Mouse (Mus musculus): ENCODE measurements around the gene Zfp358. TPM values are rescaled to one million over a fixed set of nuclear protein-coding genes. Genes with fewer than 3 reads are reported as not detected.
A peak's percentile ranks its signal among the peaks of the same experiment; 100 is the strongest.

Gene Zfp358
- total RNA-seq, 1 experiment = 7.1 TPM

DNA sequence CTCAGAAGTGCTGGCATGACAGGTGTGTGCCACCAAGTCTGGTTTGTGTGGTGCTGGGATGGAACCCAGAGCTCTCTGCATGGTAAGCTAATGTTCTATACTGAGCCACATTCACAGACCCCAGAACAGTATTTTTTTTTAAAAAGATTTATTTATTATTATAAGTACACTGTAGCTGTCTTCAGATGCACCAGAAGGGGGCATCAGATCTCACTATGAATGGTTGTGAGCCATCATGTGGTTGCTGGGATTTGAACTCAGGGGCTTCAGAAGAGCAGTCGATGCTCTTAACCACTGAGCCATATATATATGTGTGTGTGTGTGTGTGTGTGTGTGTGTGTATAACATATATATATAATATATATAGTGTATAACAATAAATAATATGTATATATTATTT is 24.1 kb upstream of the Zfp358 start:
- in situ Hi-C loops (cut with MboI; ENCODE audit: low sequenced_read_pairs in 2 of 2, unreplicated experiment in 2 of 2) = no loop called here
- TF ChIP-seq ZNF384 (IDR thresholded peaks at IDR 0.05; ENCODE audit: low read depth, low read length) = no peak
- no peak for TF ChIP-seq MAFK (IDR thresholded peaks at IDR 0.05; ENCODE audit: insufficient read depth, low read depth, low read length)
- TF ChIP-seq HCFC1 (IDR thresholded peaks at IDR 0.05; ENCODE audit: borderline replicate concordance, insufficient read depth, low read length) = no peak
- TF ChIP-seq ZC3H11A (IDR thresholded peaks at IDR 0.05; ENCODE audit: borderline replicate concordance, low read depth, low read length) = no peak
- H3K9me3 ChIP-seq (ENCODE audit: control insufficient read depth, insufficient read depth, low read depth, low read length) = no peaks in the 10 kb centered on the region
- no peak overlapping the region for H3K9ac ChIP-seq (ENCODE audit: insufficient read depth, low read depth, low read length, poor library complexity, severe bottlenecking)
- DNase-seq (ENCODE audit: low read depth, low spot score) = no peak
- H3K36me3 ChIP-seq (ENCODE audit: control insufficient read depth, insufficient read depth, low read length, poor library complexity, severe bottlenecking) = no peaks in the 10 kb centered on the region
- no peak overlapping the region for H3K4me3 ChIP-seq (ENCODE audit: insufficient read depth in 1 of 2, low read depth in 1 of 2, low read length in 2 of 2, poor library complexity in 1 of 2, severe bottlenecking in 1 of 2)
- H3K27ac ChIP-seq (ENCODE audit: insufficient read depth, low read depth, low read length, poor library complexity, severe bottlenecking) = no peak overlapping the region
- peaks cover 2 to 6% of the 10 kb centered on the region in 2 experiments; a peak in 2 of 4 replicates for H3K4me1 ChIP-seq (ENCODE audit: control insufficient read depth in 2 of 2, insufficient read depth in 2 of 2, low read length in 2 of 2, poor library complexity in 1 of 2)

- H3K4me1 ChIP-seq (ENCODE audit: control insufficient read depth in 2 of 2, insufficient read depth in 2 of 2, low read length in 2 of 2, poor library complexity in 1 of 2) = peaks cover 2 to 4% of the 10 kb centered on the region in 2 experiments; a peak in 2 of 4 replicates
- no peaks in the 10 kb centered on the region for H3K36me3 ChIP-seq (ENCODE audit: control insufficient read depth, insufficient read depth, low read length, poor library complexity, severe bottlenecking)
- H3K9me3 ChIP-seq (ENCODE audit: control insufficient read depth, insufficient read depth, low read depth, low read length) = no peaks in the 10 kb centered on the region
- no peak within 1 kb of the TSS for H3K4me3 ChIP-seq (ENCODE audit: insufficient read depth in 1 of 2, low read depth in 1 of 2, low read length in 2 of 2, poor library complexity in 1 of 2, severe bottlenecking in 1 of 2)
- H3K27ac ChIP-seq (ENCODE audit: insufficient read depth, low read depth, low read length, poor library complexity, severe bottlenecking) = no peak within 1 kb of the TSS
- no peak for DNase-seq (ENCODE audit: low read depth, low spot score)
- no peak for TF ChIP-seq HCFC1 (IDR thresholded peaks at IDR 0.05; ENCODE audit: borderline replicate concordance, insufficient read depth, low read length)
- no peak for TF ChIP-seq ZNF384 (IDR thresholded peaks at IDR 0.05; ENCODE audit: low read depth, low read length)
- no peak for TF ChIP-seq CHD2 (IDR thresholded peaks at IDR 0.05; ENCODE audit: low read depth, low read length)
- H3K9ac ChIP-seq (ENCODE audit: insufficient read depth, low read depth, low read length, poor library complexity, severe bottlenecking) = no peak within 1 kb of the TSS
- in situ Hi-C loops (cut with MboI; ENCODE audit: low sequenced_read_pairs in 2 of 2, unreplicated experiment in 2 of 2) = no loop called here
These were observed 22.4 kb upstream of the Zfp358 start, which contains the start of gene Tex45 for GRCm38 (mm10) chr8:3470562-3470961. Gene Tex45 (plus strand): TSS chr8:3470862.

GRCm38 (mm10) chr8:3475715-3476429 is 17.1 kb upstream of the Zfp358 start:
- no peak for DNase-seq (ENCODE audit: low read depth, low spot score)
- H3K4me1 ChIP-seq (ENCODE audit: control insufficient read depth in 2 of 2, insufficient read depth in 2 of 2, low read length in 2 of 2, poor library complexity in 1 of 2) = peaks cover 0 to 5% of the 10 kb centered on the region in 2 experiments; a peak in 1 of 4 replicates
- peak overlapping the region; percentile 31 to 61; a peak in 3 of 4 replicates for H3K4me3 ChIP-seq (ENCODE audit: insufficient read depth in 1 of 2, low read depth in 1 of 2, low read length in 2 of 2, poor library complexity in 1 of 2, severe bottlenecking in 1 of 2)
- no peak for TF ChIP-seq ZC3H11A (IDR thresholded peaks at IDR 0.05; ENCODE audit: borderline replicate concordance, low read depth, low read length)
- no peak for TF ChIP-seq ZNF384 (IDR thresholded peaks at IDR 0.05; ENCODE audit: low read depth, low read length)
- no peak overlapping the region; the same call in 1 of the 2 replicates for H3K27ac ChIP-seq (ENCODE audit: insufficient read depth, low read depth, low read length, poor library complexity, severe bottlenecking)
- H3K9ac ChIP-seq (ENCODE audit: insufficient read depth, low read depth, low read length, poor library complexity, severe bottlenecking) = peak overlapping the region; percentile 33; the same call in 1 of the 2 replicates
- H3K36me3 ChIP-seq (ENCODE audit: control insufficient read depth, insufficient read depth, low read length, poor library complexity, severe bottlenecking) = no peaks in the 10 kb centered on the region
- H3K9me3 ChIP-seq (ENCODE audit: control insufficient read depth, insufficient read depth, low read depth, low read length) = no peaks in the 10 kb centered on the region
- in situ Hi-C loops (cut with MboI; ENCODE audit: low sequenced_read_pairs in 2 of 2, unreplicated experiment in 2 of 2) = no loop called here

DNA sequence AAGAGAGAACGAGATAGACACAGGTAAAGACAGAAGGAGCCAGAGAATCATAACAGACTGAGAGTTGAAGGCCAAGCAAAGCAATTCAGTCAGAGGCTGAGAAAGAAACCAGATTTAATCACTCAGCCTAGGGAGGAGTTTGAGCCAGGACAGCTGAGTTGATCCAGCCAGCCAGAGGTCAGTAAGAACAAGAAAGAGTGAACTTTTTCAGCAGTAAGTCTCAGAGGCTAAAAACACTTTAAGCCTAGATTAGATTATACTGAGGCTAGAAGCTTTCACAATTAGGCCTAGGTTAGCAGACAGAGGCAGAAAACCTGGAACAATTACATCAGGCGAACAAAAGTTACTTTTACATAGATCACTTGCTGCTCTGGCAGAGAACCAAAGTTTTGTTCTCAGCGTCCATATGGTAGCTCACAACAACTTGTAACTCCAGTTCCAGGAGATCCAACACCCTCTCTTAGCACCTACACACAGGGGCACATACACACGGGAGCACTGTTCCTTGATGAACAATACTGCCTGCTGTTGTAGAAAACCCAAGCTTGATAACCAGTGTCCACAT is 12.6 kb upstream of the Zfp358 start:
- H3K27ac ChIP-seq (ENCODE audit: insufficient read depth, low read depth, low read length, poor library complexity, severe bottlenecking) = no peak overlapping the region
- no peak overlapping the region for H3K9ac ChIP-seq (ENCODE audit: insufficient read depth, low read depth, low read length, poor library complexity, severe bottlenecking)
- TF ChIP-seq HCFC1 (IDR thresholded peaks at IDR 0.05; ENCODE audit: borderline replicate concordance, insufficient read depth, low read length) = no peak
- no peak for TF ChIP-seq CHD2 (IDR thresholded peaks at IDR 0.05; ENCODE audit: low read depth, low read length)
- TF ChIP-seq ZNF384 (IDR thresholded peaks at IDR 0.05; ENCODE audit: low read depth, low read length) = no peak
- no peak for TF ChIP-seq ZC3H11A (IDR thresholded peaks at IDR 0.05; ENCODE audit: borderline replicate concordance, low read depth, low read length)
- no peak for TF ChIP-seq MAFK (IDR thresholded peaks at IDR 0.05; ENCODE audit: insufficient read depth, low read depth, low read length)
- no peak overlapping the region for H3K4me3 ChIP-seq (ENCODE audit: insufficient read depth in 1 of 2, low read depth in 1 of 2, low read length in 2 of 2, poor library complexity in 1 of 2, severe bottlenecking in 1 of 2)
- no peak for DNase-seq (ENCODE audit: low read depth, low spot score)
- peaks cover 2 to 6% of the 10 kb centered on the region in 2 experiments; a peak in 2 of 4 replicates for H3K4me1 ChIP-seq (ENCODE audit: control insufficient read depth in 2 of 2, insufficient read depth in 2 of 2, low read length in 2 of 2, poor library complexity in 1 of 2)
- H3K36me3 ChIP-seq (ENCODE audit: control insufficient read depth, insufficient read depth, low read length, poor library complexity, severe bottlenecking) = no peaks in the 10 kb centered on the region
- in situ Hi-C loops (cut with MboI; ENCODE audit: low sequenced_read_pairs in 2 of 2, unreplicated experiment in 2 of 2) = no loop called here
- H3K9me3 ChIP-seq (ENCODE audit: control insufficient read depth, insufficient read depth, low read depth, low read length) = no peaks in the 10 kb centered on the region
